Mouse (Mus musculus) neural tube, embryonic 10.5 days (tissue): ENCODE data around the gene Uimc1.
"Not testable (repeated sequence)": the region's sequence is repeated elsewhere in the genome, so short reads cannot be mapped to it uniquely, and the experiment has no call there.

ENCODE experiments used
- DNase-seq: peaks from one replicate; pipeline ENCODE4 v3.0.0-alpha.2; 2017; ENCODE audit warnings: low spot score; ENCODE audit errors: extremely low spot score

Uimc1 gene

GRCm38 (mm10) chr13:55099726-55100478 lies at the start of gene Uimc1:
Gene Uimc1 (minus strand): TSS chr13:55100300.
- peak; percentile 90 for DNase-seq

- no peak for DNase-seq
Observed at GRCm38 (mm10) chr13:55140271-55140670, 40.2 kb upstream of the Uimc1 start.

DNA sequence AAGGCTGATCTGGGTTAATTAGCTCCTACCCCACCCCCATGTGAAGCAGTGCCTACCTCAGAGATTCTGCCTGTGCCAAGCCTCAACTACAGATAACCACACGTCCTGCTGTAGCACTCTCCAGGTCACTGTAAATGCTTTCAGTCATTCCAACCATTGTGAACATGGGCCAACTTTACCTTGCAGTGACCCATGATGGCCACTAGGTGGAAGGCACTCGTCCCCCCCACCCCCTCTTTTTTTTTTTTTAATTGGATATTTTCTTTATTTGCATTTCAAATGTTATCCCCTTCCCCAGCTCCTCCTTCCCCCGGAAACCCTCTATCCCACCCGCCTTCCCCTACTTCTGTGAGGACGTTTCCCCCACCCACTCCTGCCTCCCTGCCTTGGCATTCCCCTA lies 35.3 kb upstream of the Uimc1 start:
- peak; percentile 18 for DNase-seq

- no peak for DNase-seq
Observed at GRCm38 (mm10) chr13:55133448-55133847, 33.3 kb upstream of the Uimc1 start, which contains the start of gene Gm17617. Gene Gm17617 (minus strand): TSS chr13:55133548.

DNA sequence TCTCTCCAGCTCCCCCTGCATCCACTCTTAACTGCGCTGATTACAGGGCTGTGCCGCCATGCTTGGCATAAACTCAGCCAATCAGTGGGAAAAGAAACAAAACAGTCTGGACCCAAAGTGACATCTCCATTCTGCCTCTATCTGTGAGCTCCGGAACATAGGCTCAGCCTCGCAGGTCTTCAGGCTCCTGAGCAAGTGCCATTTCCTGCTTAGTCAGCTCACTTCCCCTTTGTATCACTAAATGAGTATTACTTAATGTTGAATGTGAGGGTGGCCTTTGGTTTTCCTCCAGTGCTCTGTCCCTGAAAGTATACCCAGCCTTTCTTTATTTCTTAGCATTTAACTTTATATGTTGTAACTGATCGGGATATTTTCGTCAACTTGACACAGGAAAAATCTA lies 24.8 kb upstream of the Uimc1 start:
- no peak for DNase-seq

- no peak for DNase-seq
Observed at GRCm38 (mm10) chr13:55114375-55114774, 14.3 kb upstream of the Uimc1 start.

DNA sequence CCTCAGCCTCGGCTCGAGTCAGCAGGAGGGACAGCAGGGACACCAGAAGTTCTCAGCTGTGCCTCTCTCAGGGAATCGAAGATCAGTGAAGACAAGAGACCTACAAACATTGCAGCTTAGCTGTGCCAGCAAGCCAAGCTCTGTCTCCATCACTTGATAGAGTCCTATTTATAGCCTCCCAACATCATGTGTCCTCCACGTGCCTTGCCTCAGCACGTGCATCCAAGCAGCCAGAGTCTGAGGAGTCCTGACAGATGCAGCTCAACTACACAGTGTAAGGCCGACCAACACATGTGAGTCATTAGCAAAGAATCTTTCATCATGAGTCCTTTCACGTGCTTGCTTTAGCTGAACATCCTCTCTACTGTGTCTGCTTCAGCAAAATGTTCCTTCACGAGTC lies 7.6 kb upstream of the Uimc1 start:
- no peak for DNase-seq

DNA sequence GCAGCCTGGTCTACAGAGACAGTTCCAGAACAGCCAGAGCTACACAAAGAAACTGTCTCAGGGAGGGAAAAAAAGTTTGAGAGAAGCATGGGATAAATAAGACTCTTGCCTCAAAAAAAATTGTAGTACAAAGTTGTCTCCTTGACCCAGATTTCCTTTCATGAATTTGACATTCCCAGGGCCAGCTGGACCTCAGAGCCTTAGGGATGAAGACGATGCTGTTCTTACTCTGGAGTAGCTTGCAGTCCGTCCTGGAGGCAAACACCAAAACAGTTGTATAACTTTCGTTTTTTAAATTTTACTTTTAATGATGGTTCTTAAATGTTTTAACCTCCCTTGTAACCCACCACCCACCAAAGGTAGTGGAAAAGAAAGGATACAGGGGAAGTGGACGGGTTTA lies 7.0 kb upstream of the Uimc1 start:
- no peak for DNase-seq

GRCm38 (mm10) chr13:55105953-55106691 lies 6.0 kb upstream of the Uimc1 start:
- peak; percentile 31 for DNase-seq

DNA sequence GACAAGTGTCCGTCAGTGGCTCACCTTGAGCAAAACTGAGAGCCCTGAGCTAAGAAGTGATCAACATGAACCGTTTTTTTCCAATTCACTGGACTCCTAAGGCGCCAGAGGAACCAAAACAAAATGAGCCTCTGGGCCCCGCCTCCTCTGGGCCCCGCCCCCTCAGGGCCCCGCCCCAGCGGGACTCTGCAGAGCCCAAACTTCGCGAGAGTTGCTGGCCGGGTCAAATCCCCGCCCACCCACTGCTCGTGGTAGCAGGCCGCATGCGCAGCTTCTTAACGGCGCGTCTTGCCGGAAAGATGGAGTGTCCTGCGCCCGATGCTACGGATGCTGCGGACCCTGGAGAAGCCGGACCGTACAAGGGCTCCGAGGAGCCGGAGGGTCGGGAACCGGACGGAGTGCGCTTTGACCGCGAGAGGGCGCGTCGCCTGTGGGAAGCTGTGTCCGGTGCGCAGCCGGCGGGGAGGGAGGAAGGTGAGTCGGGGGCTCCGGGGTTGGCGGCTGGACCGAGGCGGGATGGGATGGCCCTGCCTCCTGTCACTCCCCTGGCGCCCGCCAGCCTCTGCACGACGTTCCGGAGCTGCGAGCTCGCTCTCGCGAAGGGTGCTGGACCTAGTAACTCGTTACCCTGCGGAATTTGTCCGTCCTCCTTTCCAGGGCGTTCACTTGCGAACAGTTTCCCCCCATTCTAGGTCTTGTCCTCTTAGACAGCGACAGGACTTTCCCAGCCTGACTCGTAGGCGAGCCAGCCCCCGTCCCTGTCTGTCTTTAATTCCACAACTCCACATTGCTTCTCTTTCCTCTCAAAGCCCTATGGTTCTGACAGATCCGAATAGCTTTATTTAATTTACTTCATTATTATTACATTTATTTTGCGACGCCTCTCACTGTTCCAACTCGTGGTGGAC lies 5.2 kb upstream of the Uimc1 start, which contains the start of gene Zfp346:
Gene Zfp346 (plus strand): TSS at position 267 of the 908 bp plus-strand sequence.
- DNase-seq, result peak; percentile 96

DNA sequence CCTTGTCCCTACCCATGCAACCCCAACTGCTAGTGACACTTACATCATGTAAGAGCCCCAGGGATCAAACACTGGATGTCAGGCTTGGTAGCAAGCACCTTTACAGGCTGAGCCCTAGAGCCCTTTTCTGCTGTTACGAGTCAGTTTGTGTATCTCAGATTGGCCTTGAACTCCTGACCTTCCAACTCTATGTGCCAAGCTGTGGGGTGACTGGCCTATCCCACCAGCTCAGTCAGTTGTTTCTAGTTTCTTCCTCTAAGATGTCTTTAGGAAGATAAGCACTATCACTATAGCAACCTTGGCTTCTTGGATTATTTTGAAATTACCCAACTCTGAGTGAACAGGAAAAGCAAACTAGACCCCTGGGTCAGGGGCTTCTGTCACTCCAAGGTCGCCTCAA lies 3.3 kb upstream of the Uimc1 start:
- no peak for DNase-seq

DNA sequence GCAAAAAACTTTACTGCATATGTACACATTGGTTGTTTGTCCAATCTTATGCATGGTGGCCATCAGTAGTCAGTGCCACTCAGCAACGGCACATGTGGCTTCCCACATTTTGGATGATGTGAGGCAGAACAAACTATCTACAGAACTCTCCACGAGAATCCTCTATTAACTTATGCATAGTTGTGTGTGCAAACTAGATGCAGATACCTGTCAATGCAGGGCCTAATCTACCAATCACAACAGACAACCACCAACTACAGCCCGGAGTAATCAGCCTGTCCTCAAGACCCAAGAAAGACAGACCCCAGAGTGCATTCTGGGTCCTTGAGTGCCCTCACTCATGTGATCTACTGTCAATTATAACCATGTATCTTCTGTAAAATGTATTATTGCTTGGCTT lies 2.3 kb upstream of the Uimc1 start:
- no peak for DNase-seq

GRCm38 (mm10) chr13:55101627-55102026 lies 1.5 kb upstream of the Uimc1 start:
- DNase-seq, result no peak

DNA sequence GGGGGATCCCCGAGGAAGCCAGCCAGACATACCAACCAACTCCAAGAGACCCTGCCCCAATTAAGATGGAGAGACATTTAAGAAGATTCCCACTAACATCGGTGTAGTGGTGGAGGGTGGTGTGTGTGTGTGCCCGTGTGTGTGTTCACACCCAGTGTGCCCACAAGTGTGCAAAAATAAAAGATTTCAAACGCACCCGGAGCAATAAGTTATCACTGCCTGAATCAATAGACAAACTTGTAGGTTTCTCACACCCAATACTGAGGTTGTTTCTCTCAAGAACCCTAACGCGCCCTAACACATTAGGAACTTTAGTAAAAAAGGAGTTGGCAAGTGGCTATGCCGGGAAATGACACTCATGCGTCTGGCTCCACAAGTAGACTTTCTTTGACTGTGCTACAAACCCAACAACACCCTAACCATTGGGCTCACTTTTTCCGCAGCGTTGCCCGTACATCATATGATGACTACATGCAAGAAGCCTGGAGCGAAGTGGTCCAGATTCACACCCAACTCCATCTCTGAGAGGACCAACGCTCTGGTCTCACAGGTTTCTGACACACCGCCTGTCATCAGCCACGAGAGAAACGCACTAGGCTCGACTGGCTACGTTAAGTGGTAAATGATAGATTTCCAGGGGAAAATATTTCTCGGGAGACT lies 904 bp downstream of the Uimc1 start:
- DNase-seq, result no peak

- DNase-seq, result not testable (repeated sequence)
Observed at GRCm38 (mm10) chr13:55097841-55098240, 2.3 kb downstream of the Uimc1 start.

- no peak for DNase-seq
Observed at GRCm38 (mm10) chr13:55092588-55092987, 7.5 kb downstream of the Uimc1 start.

DNA sequence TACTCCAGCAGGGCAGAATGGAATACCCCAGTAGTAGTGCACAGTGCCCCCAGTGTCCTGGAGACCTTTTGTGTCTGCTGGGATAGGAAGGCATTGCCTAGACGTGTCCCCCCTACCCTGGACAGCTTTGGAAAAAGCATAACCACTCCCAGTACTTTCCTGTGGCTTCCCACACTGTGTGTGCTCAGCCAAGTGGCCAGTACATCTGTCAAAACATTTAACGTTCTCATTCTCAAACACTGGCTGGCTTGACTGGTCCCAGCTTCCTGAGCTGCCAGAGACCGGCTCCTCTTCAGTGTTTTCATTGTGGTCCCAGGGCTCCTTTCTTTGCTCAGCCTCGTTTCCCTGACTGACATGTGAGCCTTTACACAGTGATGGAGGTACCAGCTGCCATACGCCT lies 24.5 kb downstream of the Uimc1 start:
- DNase-seq, result peak; percentile 17

DNA sequence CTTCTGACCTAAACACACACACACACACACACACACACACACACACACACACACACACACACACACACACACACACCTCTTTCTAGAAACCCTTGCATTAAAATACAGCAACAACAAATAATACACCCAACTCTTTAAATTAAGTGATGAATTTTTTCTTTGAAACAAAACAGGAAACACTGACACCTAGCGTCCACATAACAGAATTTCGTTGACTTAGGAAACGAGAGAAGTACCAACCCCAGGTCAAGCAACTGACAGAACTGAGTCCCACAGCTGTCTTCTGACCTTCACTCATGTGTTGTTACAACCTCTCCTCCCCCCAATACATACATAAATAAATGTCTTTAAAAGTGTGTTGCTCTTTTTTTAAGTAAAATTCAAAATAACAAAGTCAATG lies 28.8 kb downstream of the Uimc1 start:
- no peak for DNase-seq

DNA sequence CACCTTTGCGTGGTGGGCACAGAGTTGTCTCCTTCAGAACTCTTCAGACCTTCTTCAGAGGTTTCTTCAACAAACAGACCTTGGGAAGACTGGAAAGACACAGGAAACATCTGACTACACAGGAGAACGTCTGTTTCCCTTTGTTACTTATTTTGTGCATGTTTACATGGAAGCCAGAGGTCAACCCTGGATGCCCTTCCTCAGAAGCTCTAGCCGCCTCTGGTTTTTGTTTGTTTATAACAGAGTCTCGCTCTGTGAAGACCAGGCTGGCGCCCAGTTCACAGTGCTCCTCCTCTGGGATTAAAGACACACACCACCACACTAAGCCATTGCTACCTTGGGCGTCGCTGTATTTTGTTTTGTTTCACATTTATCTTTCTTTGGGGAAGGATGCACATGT lies 30.4 kb downstream of the Uimc1 start:
- no peak for DNase-seq

DNA sequence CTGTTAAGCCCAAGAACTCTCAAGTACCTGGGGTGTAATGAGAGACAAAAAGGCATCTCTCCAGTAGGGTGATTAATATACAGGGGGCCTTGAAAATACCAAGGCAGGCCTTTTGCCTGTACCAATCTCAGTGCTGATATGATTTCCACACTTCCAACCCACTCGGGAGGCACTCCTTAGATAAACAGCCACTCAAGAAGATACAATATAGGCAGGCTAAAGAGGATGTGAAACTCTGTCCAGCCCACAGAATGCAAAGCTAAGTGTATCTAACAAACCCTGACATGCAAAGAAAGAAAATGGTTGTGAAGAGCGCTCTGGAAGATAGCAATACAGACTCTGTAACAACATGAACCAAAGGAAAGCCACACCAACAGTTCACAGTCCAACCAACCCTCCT lies 36.8 kb downstream of the Uimc1 start:
- DNase-seq, result no peak

- DNase-seq, result no peak
Observed at GRCm38 (mm10) chr13:55058042-55058441, 42.1 kb downstream of the Uimc1 start.
